Mouse (Mus musculus) NIH3T3 (cell line): ENCODE measurements at regions not wholly inside any gene's neighbourhood (a gene's known extent, or its start where the extent isn't known, plus 50 kb on each side); places are given as distances from the start of the nearest gene placed in this dataset.
"Not testable (repeated sequence)": the region's sequence is repeated elsewhere in the genome, so short reads cannot be mapped to it uniquely, and the experiment has no call there.

Experiments used
- DNase-seq: peaks from one replicate; pipeline ENCODE4 v3.0.0-alpha.2; 2012; ENCODE audit warnings: low read depth

DNA sequence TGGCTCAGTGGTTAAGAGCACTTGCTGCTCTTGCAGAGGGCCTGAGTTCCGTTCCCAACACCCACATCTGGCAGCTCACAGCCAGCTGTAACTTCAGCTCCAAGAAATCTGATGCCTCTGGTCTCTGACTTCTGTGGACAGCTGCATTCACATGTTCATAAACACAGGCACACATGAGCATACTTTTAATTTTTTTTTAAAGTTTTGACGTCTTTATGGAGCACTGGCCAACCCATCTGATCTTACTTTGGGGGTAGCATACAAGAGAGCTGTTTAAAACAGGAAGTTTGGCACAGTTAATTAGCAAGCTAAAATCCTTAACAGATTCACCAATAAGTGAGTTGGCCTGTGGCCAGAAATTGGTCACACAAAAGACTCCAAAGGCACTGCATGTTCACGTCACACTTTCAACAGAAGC lies 81.2 kb upstream of the Atl2 start:
- peak; percentile 19 for DNase-seq

DNA sequence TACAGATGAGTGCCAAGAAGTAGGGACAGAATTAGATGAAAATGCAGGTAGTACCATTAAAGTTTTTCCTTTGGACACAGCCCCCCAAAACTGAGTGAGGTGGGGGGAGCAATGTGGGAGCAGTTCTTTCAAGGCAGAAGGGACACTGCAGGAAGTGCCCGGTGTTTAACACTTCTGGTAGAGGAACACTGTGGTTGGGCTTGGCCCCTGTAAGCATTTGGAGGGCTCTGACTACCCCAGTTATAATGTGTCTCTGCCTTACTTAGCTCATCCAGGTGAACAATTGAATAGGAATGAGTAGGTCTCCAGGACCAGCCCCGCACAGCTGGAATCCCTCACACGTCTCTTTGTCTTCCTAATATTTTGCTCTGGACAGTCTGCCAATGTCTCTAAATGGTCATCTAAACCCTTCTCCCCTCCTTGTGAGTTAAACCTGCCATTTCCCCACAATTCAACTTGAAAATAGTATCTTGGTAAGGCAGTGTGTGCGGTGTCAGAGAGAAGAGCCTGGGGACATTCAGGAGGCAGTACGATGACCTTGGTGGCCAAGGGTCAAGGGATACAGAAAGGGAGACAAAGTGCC lies 80.7 kb upstream of the Atl2 start:
- no peak for DNase-seq

DNA sequence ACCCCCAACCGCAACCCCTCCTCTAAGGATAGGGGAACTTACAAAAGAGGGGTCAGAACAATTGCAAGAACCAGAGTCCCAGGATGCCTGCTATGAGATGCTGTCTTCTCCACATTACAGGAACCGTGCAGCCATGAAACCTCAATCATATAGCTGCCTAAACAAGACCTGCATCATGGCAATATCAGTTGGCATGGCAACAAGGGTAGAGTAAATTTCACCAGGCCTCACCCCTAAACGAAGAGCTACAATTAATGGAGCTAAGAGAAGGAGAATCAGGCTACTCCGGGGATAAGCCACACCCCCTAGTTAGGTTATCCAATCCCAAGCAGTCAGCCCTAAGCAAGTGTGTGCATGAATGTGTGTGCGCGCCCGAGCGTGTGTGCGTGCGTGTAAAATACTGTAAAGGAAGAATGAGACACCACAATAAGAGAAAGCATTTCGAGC lies 80.1 kb upstream of the Atl2 start:
- DNase-seq: no peak

DNA sequence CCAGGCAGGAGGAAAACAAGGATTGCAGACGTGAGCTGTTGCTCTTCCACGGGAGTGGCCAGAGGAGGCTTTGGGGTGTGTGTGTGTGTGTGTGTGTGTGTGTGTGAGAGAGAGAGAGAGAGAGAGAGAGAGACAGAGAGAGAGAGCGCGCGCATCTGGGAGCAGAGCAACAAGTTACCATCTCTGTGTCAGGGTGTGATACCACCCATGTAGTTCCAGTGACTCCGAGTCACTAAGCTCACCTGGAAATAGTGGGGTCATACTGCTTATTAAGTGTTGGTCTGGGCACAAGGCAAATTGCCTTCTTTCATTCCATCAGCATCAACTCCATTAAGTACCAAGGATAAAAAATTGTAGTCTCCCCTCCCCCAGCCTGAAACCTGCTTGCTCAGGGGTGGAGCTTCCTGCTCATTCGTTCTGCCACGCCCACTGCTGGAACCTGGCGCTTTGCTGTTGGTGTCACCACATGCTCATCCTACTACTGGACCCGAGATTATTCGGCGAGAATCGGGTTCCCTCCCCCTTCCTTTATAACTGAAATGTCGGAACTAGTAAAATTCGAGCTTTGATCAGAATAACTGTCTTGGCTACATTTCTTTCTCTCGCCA lies 79.3 kb upstream of the Atl2 start:
- DNase-seq: not testable (repeated sequence)

DNA sequence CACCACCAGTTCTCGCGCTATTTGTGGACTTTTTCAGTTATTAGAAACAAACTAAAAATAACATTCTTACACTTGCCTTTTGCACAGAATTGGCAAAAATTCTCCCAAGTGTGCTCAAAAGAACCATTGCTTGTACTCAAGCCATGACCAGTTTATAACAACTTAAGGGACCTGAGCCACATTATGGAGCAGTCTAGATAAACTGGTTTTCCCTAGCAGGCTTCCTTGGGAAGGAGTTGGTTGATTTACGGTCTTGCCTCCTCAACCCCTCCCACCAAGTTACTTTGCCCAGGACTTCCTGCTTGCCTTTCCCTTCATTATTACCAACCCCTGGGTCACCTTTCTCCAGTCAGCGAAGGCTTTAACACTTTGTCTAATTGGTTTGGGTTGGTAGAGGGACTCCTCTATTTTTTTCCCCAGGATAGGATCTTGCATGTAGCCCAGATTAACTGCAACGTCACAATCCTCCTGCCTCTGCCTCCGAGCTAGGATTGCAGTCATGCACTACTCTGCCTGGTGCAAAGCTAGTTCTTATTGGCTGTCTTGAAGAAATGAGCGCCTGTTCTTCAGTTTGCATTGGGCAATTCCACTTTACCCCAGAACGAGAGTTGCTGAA lies 75.9 kb upstream of the Atl2 start:
- DNase-seq: no peak

DNA sequence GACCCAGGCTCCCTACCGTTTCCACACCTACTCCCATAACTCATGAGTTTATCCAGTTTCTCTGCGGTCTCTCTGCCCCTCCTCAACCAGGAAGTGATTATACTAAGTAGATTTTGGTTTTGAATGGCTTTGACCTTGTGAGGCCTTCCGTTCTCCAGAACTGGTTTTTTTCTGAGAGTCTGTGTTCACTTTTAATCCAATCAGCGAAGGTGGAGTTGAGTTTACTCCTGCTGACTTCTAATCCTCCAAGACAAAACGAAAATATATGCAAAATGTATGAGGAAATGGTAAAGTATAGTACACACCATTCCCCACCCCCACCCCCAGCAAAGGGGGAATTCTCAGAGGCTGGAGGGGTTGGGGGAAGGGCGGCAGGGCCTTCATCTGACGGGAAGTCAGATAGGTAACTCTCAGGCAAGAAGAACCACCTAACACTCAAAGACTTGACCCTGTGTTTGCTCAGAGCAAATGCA lies 73.6 kb upstream of the Atl2 start:
- DNase-seq: no peak

DNA sequence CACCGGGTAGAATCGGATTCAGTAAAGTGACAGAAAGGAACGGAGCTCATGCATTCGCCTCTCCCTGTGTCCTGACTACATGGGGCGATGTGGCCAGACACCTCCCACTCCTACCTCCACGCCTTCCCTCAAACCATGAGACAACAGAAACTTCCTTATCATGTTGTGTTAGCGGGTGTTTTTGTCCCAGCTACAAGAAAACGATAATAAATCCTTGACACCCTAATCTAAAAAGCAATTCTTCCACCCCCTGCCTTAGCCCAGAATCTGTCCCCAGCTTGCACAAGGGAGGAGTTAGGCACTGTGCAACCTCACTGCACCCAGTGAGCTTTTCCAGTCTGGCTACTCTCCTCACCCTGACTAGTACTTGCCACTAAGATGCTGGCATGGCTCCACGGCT lies 72.9 kb upstream of the Atl2 start:
- no peak for DNase-seq

DNA sequence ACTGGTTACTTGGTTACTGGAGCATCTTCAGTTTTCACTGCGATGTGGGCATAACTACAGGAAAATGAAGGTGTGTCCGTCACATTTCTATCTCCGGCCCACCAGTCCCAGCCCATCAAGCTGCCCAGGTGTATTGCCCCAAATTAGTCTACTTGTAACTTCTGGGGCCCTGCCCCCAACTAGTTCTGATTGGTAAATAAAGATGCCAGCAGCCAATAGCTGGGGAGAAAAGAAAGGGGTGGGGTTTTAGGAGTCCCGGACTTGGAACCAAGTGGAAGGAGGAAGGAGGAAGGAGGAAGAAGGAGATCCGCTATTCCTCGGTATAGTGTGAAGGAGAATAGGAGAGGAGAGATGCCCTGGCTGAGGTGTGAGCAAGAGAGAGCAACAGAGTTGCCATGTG lies 71.1 kb upstream of the Atl2 start:
- no peak for DNase-seq

DNA sequence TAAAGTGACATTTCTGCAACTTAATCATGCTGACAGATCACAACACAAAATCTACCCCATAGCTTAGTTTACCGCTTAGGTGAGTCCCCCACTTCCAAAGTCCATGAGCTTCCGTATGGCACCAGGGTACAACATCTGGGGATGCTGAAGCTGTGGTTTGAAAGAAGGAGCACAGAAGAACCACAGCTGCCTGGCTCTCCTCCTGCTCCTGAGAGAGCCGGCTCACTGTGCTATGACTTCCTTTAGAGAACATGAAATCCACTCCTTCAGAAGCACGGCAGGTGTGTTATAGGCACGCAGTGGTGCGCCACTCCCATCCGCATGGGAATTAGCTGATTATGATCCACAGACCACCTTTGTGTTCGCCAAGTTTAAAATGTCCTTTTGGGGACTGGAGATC lies 69.7 kb upstream of the Atl2 start:
- DNase-seq: no peak

DNA sequence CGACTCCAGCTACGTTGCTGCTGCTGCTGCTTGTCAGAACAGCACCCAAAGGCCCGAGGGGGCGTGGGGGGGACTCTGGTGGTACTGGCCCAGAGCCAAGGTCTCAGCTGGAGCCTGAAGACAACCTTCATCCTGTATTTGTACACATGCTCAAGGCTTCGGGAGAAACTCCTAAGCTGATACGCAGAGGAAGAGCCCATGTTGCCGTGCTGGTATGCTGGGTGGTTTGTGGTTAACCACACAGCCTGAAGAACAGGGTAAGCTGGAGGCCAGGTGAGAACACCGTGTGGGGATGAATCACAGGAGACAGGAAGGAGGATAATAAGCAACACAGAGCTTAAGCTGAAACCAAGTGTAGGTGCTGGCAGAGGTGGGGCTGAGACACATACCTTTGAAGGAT lies 68.9 kb upstream of the Atl2 start:
- peak; percentile 11 for DNase-seq

DNA sequence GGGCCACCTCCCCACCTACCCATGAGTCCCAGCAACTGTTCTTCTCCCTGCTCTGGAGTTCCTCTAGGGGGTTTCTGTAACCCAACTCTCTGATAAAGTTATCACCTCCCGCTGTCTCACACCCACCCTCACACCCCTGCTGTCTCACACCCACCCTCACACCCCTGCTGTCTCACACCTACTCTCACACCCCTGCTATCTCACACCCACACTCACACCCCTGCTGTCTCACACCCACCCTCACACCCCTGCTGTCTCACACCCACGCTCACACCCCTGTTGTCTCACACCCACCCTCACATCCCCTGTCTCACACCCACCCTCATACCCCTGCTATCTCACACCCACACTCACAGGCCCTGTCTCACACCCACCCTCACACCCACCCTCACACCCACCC lies 67.4 kb upstream of the Atl2 start:
- no peak for DNase-seq

DNA sequence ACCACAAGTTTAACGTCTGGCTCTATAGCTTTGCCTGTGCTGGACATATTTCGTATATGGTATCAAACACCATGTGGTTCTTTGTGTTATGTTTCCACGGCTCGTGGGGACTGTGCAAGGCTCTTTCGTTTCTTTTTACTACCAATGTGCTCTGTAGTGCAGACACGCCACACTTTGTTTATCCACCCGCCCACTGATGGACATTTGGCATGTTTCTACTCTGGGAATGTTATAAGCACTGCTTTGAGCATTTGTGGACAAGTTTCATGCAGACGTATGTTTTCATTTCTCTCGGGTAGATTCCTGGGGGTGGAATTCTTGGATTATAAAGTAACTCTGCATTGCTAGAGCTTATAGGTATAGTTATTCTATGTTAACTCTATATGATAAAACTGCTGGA lies 65.5 kb upstream of the Atl2 start:
- peak; percentile 28 for DNase-seq

DNA sequence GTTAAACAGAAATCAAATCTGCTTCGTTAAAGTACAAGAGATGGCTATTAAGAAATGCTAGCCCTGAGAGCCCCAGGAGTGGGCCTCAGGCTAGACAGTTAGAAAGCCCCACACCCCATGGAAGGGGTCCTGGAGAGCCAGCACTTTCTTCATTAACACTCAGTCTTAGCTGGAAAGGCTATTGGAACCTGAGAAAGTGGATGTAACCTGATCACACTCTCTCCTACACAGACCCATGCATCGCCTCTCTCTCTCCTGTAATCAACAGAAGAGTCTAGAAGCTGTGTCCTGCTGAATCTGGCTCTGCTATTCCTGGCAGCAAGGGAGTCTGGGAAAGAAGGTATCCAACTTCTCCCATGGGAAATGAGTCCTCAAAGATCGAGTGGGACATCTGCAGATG lies 64.8 kb upstream of the Atl2 start:
- no peak for DNase-seq

DNA sequence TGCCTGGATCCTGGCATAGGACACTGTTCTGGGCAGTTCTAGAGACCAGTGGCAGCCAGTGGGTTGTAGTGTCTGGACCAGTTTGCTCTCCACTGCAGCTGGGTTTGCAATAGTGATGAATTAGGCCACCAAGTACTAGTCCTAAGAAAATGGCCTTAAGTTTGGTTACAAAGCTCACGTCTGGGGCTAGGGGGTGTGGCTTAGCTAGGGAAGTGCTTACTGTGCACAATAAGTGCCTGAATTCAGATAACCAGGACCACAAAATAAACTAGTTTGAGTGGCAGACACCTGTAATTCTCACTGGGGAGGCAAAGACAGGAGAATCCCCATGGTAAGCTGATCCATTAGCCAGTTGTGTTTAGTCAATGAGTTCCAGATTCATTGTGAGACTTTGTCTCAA lies 59.3 kb upstream of the Atl2 start:
- DNase-seq: no peak

DNA sequence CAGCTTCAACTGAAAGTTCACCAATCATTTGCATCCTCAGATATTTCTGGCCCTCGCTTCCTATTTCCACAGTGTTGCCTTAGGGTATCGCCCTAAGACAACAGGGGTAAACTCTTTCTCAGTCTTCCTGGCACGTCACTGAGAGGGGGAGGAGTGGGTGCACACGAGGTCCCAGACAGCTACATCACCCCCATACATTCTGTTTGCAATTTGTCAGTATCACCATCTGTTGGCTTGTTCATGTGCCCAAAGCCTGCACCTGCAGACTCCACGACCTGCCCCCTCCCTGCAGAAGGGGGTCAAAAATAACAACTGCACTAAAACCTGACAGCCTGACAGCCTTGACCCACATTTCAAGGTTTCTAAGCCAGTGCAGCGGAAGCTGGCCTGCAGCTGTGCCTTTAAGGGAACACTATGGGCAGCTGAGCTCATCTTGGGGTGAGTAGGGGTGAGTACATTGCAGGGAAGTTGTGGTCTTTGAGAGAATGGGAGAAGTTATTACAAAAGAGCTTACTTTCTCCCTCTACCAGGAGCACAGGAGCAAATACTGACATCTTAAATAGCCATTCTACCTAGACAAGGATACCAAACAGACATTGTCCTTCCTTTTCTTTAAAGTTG lies 58.8 kb upstream of the Atl2 start:
- no peak for DNase-seq

DNA sequence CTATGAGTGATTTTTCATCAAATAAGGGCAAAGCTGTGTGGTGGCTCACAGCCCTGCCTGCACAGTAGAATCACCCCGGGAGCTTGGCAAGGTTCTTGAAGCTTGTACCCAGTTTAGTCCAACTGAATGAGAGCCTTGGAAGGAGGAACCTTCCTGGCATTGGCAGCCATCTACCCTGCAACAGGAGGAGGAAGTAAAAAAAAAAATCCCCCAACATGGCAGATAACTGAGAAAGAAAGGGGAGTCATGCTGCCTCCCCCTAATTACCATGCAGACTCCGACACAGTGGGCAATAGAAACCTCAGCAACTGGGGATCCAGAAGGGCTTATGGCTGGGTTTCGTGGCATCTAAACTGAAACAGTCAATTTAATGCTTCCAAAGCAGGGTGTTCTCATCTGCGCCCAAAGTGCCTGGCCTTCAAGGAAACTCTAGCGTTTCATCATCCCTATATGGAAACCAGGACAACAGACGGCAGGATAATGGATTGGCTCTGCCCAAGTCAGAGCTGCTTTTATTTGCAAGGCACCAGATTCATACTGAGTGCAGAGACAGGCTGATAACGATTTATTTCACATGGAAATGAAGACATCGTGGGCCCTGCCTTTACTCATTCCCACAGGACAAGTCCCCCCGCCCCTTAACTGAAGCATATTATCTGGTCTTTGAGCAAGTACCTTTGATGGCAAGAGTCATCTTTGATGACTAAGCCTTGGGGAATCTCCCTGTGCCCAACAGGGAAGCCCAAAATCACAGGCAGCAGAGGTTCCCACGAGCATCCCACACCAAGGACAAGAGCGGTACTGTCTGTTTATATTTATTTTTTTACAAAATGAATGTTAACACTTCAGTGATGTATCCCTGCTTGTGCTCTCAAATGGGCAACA lies 52.9 kb upstream of the Atl2 start:
- no peak for DNase-seq
